Mouse (Mus musculus): ENCODE measurements around the gene Gm9945. TPM values are rescaled to one million over a fixed set of nuclear protein-coding genes. Genes with fewer than 3 reads are reported as not detected.

Gm9945 gene
- 0.15 and 0.50 TPM in 2 replicates for polyA plus RNA-seq (2012)

DNA sequence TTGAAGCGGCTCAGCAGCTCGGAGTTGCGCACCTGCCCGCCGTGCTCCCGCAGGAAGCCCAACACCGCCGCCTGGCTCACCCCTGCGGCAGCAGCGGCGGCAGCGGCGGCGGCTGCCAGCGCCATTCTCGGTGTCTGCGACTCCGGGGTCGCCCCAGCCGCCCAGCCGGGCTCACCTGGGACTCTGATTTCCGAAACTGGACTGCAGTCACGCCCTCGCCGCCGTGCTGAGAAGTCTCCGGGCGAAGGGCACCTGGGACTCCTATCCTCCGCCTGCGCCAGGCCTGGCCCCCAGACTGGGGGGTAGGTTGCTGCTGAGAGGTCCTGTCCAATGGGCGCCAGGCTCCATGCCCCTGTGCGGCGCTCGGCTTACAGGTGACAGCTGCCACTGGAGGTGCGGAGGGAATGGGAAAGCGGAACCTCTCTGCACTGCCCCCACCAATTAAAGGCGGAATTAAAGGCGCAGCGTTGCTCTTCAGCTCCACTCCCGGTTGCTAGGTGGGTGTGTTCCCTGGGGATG lies at the start of gene Gm9945, which contains the start of gene Sowaha:
Gm9945 (plus strand) TSS at position 384 of the 519 bp plus-strand sequence.
Sowaha (minus strand) TSS at position 492 of the 519 bp plus-strand sequence.
- no peak for TF ChIP-seq GATA1 (IDR thresholded peaks at IDR 0.05; ENCODE audit: low read length)

DNA sequence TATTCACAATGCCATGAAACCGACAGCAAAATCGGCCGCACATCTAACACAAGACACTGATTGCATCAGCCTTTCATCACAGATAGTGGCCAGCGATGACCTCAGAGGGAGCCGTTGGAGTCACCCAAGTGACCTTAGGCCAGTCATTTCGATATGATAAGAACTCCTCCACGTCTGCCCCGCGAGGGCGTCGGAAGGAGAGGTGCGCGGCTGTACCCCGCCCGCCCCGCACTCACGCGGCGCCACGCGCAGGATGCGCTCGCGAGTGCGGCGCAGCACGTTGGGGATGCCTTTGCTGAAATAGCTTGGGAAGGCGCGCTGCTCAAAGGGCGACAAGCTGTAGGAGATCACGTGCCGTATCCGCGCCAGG lies 49.7 kb upstream of the Gm9945 start:
- no peak for TF ChIP-seq GATA1 (IDR thresholded peaks at IDR 0.05; ENCODE audit: low read length)

DNA sequence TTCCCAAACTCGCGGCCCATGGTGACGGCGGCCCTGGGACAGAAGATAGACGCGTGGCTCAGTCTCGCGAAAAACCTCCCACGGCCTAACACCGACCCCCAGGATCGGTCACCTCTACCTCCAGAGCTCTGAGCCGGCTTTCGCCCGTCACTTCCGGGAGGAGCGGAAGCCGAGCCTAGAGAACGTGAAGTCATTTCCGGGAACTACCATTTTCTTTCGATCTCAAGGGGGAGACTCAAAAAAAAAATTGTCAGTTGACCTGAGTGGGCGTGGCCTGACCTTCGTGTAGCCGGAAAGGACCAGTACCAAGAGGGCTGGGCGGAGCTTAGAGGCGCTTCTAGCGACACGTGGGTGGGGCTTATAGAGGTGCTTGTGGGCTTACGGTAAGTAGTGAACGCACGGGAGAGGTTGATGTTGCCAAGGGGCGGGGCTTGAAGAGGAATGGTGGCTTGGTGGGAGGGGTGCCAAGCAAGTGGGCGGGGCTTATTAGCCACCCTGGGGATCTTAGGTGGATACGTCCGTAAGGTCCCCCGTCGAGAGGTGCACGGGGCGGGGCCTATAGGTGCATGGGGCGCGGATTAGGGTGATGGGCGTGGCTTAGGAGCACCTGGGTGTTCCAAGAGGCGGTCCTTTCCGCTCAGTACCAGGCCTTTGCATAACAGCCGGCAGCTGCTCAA lies 49.2 kb upstream of the Gm9945 start, which contains the start of the genes Uqcrq and Gdf9:
Uqcrq (minus strand) TSS at position 162 of the 677 bp plus-strand sequence.
Gdf9 (plus strand) TSS at position 354 of the 677 bp plus-strand sequence.
- no peak for TF ChIP-seq GATA1 (IDR thresholded peaks at IDR 0.05; ENCODE audit: low read length)

DNA sequence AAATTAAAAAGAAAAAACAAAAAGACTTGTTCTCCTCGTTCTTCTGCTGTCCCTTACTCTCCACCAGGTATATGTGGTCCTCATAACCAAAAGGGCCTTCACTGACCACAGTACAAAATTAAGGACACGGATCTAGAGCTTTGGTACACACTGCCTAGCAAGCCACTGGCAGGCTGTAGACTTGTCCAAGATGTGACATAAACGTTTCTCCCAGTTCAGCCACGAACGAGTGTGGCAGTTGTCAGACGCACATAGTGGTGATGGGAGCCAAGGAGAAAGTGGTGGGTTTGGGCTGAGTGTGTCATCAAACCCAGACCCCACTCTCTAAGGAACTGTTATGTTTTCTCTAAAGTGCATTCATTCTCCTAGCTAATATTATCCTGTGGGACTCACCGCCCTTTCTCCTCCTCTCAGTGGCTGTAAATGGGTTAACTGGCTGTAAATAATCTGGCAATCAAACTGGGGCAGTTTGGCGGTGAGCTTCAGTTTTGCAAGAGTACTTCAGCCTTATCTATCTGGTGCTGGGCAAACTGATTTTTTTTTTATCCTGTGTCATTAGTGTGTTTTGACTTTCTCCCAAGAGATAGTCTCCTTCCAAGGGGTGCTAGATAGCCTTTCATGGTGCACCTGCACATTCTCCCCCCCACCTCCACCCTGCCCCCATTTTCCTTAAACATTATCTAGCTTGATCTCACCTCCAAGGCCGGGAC lies 48.5 kb upstream of the Gm9945 start:
- TF ChIP-seq GATA1 (IDR thresholded peaks at IDR 0.05; ENCODE audit: low read length), result no peak

DNA sequence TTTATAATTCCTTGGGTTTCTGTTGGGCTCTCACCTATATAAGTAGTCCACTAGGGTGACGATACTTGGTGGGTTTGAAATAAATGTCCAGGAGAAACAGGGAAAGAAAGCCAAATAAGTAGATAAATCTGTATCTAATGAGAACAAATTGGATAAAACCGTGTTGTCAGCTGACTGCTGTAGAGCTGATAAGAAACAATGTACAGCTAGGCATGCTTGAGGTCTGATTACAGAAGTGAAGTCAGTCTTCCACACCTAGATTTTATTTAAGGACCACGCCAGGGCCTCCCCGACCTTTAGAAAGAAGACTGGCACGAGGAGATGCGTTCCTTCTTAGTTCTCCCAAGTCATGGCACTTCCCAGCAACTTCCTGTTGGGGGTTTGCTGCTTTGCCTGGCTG lies 46.9 kb upstream of the Gm9945 start:
- no peak for TF ChIP-seq GATA1 (IDR thresholded peaks at IDR 0.05; ENCODE audit: low read length)

DNA sequence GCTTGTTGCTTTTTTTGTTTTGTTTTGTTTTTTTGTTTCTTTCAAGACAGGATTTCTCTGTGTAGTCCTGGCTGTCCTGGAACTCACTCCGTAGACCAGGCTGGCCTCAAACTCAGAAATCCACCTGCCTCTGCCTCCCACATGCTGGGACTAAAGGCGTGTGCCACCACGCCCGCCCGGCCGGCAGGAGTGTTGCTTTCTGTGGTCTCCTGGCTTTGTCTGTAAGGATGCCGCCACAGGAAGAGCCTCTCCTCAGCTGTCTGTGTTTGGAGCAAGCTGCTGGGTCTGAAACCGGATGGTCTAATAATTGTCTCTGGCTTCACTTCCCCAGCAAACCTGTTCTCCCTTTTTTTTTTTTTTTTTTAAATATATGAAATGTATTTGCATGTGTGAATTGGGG lies 44.5 kb upstream of the Gm9945 start:
- TF ChIP-seq GATA1 (IDR thresholded peaks at IDR 0.05; ENCODE audit: low read length), result no peak

DNA sequence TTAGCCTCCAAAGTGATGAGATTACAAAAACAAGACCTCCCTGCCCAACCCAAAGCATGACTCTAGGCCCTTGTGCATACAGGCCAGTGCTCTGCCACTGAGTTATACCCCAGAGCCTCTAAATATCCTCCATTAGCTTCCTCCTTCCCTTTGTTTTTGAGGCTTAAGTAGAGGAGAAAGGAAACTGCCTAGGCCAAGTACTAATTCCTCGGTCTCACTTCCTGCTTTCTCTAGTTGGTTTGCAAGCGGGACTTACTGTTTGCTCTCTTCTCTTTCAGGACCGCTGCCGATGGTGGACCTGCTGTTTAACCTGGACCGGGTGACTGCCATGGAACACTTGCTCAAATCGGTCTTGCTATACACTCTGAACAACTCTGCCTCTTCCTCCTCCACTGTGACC lies 43.6 kb upstream of the Gm9945 start:
- no peak for TF ChIP-seq GATA1 (IDR thresholded peaks at IDR 0.05; ENCODE audit: low read length)

DNA sequence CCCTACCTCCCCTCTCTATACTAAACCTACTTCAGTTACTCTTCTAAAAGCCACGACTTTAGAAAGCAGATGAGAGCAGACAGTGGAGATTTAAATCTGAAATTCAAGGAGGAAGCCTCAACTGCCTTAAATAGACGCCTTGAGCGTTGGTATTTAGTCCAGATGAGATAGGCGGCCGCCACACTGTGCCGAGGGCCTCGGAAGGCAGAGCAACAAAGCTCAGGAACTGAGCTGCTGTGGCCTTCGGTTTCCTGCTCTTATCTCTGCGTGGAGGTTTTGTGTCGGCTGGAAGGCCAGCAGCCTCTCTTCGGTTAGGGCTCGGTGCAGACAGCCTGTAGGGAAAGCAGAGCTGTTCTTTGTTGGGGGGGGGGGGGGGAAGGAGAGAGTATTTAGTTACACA lies 38.0 kb upstream of the Gm9945 start:
- no peak for TF ChIP-seq GATA1 (IDR thresholded peaks at IDR 0.05; ENCODE audit: low read length)

DNA sequence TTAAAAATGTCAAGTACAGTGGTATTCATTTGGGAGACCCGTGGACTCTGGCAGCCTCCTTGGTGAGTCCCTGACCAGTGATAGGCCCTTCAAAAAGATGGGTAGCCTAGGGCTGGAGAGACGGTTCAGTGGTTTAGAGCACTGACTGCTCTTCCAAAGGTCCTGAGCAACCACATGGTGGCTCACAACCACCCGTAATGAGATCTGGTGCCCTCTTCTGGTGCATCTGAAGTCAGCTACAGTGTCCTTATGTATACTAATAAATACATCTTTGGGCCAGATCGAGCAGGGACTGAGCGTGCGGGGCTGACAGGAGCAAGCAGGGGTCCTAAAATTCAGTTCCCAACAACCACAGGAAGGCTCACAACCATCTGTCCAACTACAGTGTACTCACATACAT lies 36.1 kb upstream of the Gm9945 start:
- TF ChIP-seq GATA1 (IDR thresholded peaks at IDR 0.05; ENCODE audit: low read length), result no peak

DNA sequence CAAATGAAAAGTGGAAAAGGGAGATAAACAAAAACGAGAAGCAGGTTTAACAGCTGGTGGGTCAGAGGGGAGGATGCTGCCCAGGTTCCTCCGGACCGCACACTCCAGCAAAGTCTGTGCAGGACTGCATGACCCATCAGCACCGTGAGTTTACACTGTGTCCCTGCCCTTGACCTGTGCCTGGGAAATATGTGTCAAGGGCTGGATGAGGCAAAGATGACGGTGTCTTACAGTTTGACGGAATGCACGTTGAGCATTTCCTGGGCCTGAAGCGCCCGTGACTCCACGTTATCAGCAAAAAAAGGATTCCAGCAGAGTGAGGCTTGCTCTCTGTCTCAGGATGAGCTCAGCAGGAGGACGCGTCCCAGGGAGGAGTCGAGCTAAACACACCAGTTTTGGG lies 34.4 kb upstream of the Gm9945 start:
- TF ChIP-seq GATA1 (IDR thresholded peaks at IDR 0.05; ENCODE audit: low read length), result no peak

DNA sequence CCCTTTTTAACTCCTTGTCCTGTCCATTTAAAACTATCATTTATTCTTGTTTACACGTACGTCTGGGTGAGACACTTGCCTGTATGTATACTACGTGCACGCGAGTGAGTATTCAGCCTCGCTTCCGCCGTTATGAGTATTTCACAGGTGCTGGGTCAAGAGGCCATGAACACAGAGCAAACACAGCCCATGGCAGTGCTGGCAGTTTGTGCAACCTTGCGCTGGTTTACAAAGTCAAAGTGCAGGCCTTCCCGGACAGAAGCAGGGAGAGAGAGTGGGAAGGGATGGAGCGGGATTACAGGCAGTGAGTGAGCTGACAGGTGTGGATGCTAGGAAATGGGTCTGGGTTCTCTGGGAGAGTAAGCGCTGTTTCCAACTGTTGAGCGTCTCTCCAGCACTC lies 33.8 kb upstream of the Gm9945 start:
- no peak for TF ChIP-seq GATA1 (IDR thresholded peaks at IDR 0.05; ENCODE audit: low read length)

DNA sequence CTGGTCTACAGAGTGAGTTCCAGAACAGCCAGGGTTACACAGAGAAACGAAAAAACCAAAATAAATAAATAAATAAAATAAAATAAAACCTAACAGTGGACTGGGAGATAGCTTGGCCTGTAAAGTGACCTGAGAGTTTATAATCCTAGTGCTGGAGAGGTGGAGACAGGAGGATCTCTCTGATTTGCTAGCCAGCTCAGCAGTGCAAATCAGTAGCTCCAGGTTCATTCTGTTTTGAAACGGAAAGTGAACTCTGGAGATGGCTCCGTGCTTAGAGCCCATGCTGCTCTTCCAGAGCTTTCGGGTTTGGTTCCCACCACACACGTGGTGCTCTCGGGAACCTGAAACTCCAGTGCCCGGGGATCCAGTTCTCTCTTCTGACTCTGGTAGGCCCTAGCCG lies 32.0 kb upstream of the Gm9945 start:
- no peak for TF ChIP-seq GATA1 (IDR thresholded peaks at IDR 0.05; ENCODE audit: low read length)

DNA sequence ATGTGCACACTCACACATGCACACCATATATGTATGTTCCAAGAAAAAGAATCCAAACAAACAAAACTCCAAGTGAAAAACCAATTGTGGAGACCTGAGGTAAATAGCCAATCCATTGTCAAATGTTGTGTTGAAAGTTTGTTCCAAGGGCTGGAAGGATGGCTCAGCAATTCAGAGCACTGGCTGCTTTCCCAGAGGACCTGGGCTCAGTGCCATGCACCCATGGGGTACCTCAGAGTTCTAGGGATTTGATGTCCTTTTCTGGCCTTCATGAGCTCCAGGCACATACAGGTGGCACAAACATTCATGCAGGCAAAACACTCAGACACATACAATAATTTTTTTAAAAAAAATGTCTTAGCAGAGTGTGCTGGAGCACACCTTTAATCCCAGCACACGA lies 31.4 kb upstream of the Gm9945 start:
- TF ChIP-seq GATA1 (IDR thresholded peaks at IDR 0.05; ENCODE audit: low read length), result no peak

DNA sequence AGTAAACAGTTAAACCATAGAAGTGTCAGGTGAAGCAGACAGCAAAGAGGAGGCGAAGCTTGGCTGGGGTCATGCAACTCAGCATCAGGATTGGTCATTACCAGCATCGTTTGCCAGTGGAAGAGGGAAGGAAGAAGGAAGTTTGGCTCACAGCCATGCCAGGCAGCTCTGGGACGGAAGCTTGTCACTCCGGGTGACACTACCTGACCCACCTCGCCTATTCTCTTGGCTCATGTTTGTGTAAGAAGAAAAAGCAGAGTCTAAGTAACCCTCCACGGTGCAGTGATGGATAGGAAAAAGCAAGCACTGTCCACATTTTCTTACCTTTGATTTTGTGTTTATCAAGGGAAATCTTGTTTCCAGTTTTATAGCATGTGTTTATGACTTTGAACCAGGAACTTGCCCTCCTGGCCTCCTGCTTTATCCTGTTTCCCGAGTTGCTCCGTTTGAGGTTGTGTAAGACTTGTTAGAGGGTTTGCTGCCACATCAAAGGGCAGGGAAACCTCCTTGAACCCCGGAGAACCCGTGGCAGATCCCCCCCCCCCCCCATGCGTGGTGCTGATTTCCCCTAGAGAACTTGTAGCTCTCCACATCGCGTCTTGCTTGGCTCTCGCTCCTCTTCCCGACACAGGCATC lies 29.8 kb upstream of the Gm9945 start:
- no peak for TF ChIP-seq GATA1 (IDR thresholded peaks at IDR 0.05; ENCODE audit: low read length)

DNA sequence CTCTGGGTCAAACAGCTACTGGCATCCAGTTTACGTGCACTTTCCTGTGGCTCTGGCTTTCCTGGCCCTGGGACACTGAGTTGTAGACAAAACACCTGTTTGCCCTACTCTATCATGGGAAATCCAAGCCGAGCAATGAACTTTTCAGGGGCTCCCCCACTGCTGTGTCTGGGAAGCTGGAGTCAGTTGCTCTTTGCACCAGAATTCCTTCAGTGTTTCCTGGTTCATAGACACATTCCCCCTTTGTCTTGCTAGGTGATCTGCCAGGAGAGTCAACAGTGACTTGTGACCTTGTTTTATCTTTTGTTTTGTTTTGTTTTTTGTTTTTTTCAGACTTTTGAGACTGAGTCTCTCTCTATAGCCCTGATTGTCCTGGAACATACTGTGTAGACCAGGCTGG lies 28.6 kb upstream of the Gm9945 start:
- TF ChIP-seq GATA1 (IDR thresholded peaks at IDR 0.05; ENCODE audit: low read length), result no peak

DNA sequence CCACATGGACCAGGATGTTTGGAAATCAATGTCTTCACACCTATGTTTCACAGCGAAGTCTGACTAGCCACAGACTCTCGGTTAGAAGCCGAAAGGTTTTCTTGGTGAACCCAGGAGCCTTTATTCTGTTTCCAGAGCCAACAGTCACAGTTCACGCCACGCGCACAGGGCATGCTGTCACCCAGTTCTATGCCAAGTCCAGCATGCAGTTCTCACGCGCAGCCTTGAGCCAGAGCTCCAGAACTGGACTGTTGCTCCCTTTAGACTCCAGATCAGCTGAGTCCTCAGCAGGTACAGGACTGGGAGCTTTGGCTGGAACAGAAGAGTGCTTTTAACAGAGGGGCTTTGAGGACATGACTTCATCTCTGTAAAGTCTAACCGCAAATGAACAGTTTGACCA lies 27.6 kb upstream of the Gm9945 start:
- no peak for TF ChIP-seq GATA1 (IDR thresholded peaks at IDR 0.05; ENCODE audit: low read length)

Data from G1E-ER4 (cell line).